Mouse (Mus musculus) regulatory T cell (primary cell): ENCODE results near the gene Calm4.
"Not testable (repeated sequence)": the region's sequence is repeated elsewhere in the genome, so short reads cannot be mapped to it uniquely, and the experiment has no call there.

Source experiments
- in situ Hi-C: fragments of 300-600 bp; cut with MboI, MseI; formaldehyde crosslinking; loops from one replicate; pipeline ENCODE4 v1.15.1; 2025; ENCODE audit warnings: high pct_unique_total_duplicates

The Calm4 gene

DNA sequence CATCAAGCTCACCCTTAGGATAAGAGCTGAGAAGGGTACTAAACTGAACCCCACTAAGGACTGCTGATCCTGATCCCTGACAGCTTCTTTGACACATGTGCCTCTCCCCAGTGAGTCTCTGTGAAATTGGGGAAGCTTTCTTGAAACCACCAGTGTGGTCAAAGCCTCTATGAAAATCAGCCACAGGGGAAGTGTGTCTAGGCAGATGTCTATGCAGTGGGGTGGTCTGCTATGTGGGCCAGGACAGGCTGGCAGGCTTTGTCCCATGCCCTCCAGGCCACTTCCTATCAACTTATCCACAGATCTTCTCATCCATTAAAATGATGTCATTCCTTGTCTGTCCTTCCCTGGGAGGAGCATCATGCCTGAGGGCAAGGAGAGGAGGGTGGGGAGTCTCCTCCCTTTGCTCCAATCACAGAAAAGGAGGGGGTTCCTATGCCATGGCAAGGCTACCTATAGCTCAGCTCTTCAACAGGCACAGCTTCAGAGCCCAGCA lies at the start of gene Calm4:
Gene Calm4 (plus strand): TSS at position 446 of the 496 bp plus-strand sequence.
- in situ Hi-C loops = not testable (repeated sequence)

DNA sequence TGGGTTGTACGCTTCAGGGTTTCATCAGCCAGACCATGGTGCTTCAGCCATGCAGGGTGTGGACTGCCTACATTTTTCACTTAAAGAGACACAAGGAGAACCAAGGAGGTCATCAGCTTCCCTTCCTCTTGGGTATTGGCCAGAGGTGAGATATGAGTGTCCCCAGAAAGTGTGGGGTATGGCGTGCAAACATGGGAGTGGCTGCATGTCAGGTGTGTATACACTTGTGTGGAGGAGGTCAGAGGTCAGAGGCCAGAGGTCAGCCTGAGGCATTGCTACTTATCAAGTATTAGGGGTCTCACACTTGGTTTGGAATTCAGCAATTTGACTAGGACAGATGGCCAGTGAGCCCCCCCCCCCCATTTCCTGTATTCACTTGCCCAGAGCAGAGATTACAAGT lies 49.0 kb upstream of the Calm4 start:
- in situ Hi-C loops = no loop called here

- in situ Hi-C loops = no loop called here
Measured at GRCm38 (mm10) chr13:3789531-3789930, 48.0 kb upstream of the Calm4 start.

- in situ Hi-C loops = no loop called here
Measured at GRCm38 (mm10) chr13:3796649-3797048, 40.9 kb upstream of the Calm4 start.

DNA sequence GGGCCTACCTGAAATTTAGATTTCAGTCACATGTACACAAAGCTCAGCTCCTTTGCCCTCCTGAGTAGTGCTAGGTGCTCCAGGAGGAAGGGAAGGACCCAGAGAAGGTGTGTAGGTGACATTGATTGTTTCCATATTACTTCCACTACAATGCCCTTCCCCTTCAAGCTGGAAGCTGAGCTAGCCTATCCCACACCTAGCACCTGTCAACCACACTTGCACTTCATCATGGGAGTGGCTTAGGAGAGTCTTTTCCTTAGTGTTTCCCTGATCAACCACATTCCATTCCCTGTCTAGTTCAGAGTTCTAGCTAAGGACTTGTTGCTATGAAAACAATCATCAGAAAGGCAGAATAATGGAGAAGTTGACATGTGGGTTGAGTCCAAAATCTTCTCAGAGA lies 38.8 kb upstream of the Calm4 start:
- in situ Hi-C loops = no loop called here

DNA sequence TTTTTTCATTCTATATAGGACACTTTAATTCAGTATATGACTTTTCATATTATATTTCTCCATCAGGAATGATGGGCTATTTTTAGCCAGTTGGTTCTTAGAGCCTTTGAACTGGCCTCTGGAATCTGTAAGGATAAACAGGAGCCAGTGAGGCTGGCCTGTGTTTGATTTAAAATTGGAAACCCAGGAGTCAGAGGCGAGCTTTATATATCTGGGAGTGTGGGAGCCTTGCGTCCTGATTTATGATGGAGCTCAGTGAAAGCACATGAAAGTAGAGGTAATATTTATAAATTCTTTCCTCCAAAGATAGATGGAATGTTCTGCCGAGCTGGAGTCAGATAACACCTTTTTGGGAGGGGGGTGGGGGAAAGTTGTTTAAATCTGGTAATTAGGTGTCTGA lies 38.2 kb upstream of the Calm4 start:
- in situ Hi-C loops = no loop called here

DNA sequence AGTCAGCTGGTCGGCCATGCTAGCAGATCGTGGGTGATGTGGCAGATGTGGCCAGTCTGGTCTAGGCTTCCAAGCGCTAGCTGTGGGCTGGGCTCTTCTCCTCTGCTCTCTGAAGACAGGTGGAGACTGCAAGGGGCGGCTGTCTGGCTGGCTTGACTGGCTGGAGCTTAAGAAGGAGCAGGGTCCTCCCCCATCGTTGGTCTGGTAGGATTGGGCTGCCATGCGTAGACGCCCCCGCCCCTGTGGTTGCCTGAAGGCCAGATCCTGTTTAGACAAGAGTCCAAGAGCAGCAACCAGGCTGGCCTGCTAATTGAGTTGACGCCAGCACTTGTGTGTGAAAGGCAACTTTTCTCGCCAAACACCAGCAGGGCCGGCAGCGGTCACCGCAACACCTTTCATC lies 33.4 kb upstream of the Calm4 start, which contains the start of gene Calml3:
Gene Calml3 (minus strand): TSS at position 131 of the 400 bp plus-strand sequence.
- in situ Hi-C loops = no loop called here

DNA sequence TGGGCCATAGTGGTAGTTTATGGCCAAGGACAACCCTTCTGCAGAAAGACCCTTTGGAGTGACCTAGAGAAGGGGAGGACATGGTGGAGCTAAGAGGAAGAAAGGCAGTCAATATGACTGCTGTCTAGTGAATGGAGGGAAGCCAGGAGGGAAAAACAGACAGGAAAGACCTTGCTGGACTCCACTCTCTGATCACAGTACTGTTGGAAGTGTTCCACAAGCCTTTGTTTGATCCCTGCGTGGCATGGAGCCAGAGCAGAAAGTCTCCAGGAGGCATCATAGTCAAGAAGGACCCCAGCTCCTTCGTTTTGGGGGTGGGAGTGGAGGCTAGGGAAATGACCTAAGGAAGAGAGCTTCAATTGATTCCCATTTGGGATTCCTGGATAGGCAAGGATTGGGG lies 32.4 kb upstream of the Calm4 start:
- in situ Hi-C loops = no loop called here

DNA sequence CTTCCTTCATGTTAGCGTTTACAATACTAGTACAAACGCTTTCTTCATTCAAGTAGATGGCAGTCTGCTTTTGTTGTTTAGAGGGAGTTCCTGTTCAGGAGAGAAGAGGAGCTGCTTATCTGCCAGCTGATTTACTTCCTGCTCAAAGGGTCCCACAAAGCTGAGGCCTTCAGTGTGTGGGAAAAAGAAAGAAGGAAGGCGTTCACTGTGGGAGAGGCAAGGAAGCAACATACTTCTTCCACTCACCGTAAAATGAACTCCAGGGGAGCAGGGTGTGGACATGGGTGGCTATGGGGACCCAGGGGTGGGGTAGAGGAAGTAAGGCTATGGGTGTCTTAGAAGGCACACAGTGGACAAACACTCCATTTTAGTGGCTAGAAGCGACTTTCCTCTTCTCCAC lies 31.9 kb upstream of the Calm4 start:
- in situ Hi-C loops = no loop called here

- in situ Hi-C loops = no loop called here
Measured at GRCm38 (mm10) chr13:3807131-3807827, 30.3 kb upstream of the Calm4 start.

- in situ Hi-C loops = no loop called here
Measured at GRCm38 (mm10) chr13:3818012-3818739, 19.4 kb upstream of the Calm4 start.

- in situ Hi-C loops = no loop called here
Measured at GRCm38 (mm10) chr13:3818740-3819076, 18.8 kb upstream of the Calm4 start.

- in situ Hi-C loops = no loop called here
Measured at GRCm38 (mm10) chr13:3822105-3822504, 15.5 kb upstream of the Calm4 start.

GRCm38 (mm10) chr13:3825726-3826125 lies 11.8 kb upstream of the Calm4 start:
- in situ Hi-C loops = no loop called here

- in situ Hi-C loops = no loop called here
Measured at GRCm38 (mm10) chr13:3831546-3831945, 6.0 kb upstream of the Calm4 start.

DNA sequence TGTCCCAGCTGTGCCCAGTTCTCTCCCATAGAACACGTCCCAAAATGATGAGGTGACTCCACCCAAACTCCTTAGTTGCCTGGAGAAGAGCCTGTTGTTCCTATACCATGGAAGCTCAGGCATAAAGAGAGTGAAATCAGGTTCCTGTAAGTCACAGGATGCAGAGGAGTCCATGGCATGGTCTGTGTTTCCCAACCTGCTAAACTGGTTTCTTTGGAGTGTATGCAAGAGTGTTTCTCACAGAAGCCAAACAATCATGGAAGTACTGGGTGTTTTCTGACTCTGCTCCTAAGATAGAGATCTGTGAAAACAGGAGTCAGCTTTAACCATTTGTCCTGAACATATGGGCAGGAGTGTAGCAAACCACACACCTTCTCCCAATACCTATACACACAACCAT lies 5.6 kb upstream of the Calm4 start:
- in situ Hi-C loops = no loop called here

DNA sequence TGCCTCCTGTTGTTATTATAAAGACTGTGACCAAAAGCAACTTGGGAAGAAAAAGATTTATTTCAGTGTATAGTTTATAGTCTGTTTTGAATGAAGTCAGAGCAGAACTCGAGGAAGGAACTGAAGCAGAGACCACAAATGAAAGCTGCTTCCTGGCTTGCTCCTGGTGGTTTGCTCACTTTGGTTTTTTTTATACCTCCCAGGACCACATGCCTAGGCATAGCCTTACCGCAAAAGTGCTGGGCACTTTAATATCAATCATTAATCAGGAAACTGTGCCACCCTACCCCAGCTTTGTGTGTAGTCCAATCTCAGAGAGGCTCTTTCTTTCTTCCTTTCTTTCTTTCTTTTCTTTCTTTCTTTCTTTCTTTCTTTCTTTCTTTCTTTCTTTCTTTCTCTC lies 5.1 kb upstream of the Calm4 start:
- in situ Hi-C loops = no loop called here

- in situ Hi-C loops = not testable (repeated sequence)
Measured at GRCm38 (mm10) chr13:3833644-3834043, 3.9 kb upstream of the Calm4 start.

DNA sequence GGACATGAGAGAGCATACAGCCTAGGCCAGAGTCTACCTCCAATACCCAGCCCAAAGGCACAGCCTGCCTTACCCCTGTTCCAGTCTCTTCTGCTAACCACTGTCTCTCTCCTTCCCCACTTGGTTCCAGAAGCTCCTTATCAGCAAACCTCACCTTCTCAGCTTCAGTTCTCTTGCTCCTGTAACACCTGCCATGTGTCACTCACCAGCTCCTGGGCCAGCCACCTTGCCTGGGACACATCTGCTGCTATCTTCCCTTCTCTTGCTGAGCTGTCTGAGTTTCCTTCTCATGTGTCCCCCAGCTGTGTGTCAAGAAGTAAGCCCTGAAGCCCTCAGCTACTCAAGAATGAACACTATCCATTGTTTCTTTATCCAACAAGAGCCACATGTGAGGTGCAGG lies 3.1 kb downstream of the Calm4 start:
- in situ Hi-C loops = not testable (repeated sequence)

- in situ Hi-C loops = no loop called here
Measured at GRCm38 (mm10) chr13:3850330-3850729, 12.8 kb downstream of the Calm4 start.

- in situ Hi-C loops = not testable (repeated sequence)
Measured at GRCm38 (mm10) chr13:3853648-3854333, 16.2 kb downstream of the Calm4 start, which contains the start of gene Calm5. Calm5 (plus strand) TSS chr13:3854173.

- in situ Hi-C loops = no loop called here
Measured at GRCm38 (mm10) chr13:3854856-3855255, 17.3 kb downstream of the Calm4 start.
